Mouse (Mus musculus) megakaryocyte, embryonic 14.5 days (primary cell): ENCODE results near the gene Hist1h2bc.

Experiments used
- FLI1 ChIP-seq: IDR thresholded peaks from 2 replicates; pipeline ENCODE4 v1.6.1; 2012; ENCODE audit warnings: low read length, inconsistent platforms, mixed read lengths
- GATA1 ChIP-seq: IDR thresholded peaks from 3 replicates; pipeline ENCODE4 v1.6.1; 2012; ENCODE audit warnings: mixed read lengths, low read length, inconsistent platforms, borderline replicate concordance

GRCm38 (mm10) chr13:23659636-23660366, 24.2 kb upstream of the Hist1h2bc start:
- TF ChIP-seq GATA1: no peak
- no peak for TF ChIP-seq FLI1
